ENCODE assay signal across 8 mouse cellular contexts in genomic region chr16:96044096-96044495, GRCm38 (mm10). TPM values are rescaled to one million over a fixed set of nuclear protein-coding genes. Genes with fewer than 3 reads are reported as not detected.
A peak's percentile ranks its signal among the peaks of the same experiment; 100 is the strongest.
DNase-seq lines count a peak whose midpoint lies in the region; ATAC-seq lines count a peak whose summit lies in the region.

No protein-coding gene starts in this region.

- peak; percentile 20 for DNase-seq in layer of hippocampus, postnatal 10 days (ENCODE audit: low spot score in 2 of 2)
- DNase-seq in layer of hippocampus, adult 9-11 months = no peak
- DNase-seq in MN1 (ENCODE audit: low spot score) = peak; percentile 46
- DNase-seq in c-Kit-positive CD71-positive TER-119-negative erythroid progenitor cells, embryonic 14.5 days (ENCODE audit: low read depth) = peak; percentile 27
- DNase-seq in heart, adult 9 months (ENCODE audit: low spot score in 2 of 2) = peak; percentile 9 to 52
- peak; percentile 49 for DNase-seq in lung, postnatal 14 days
- no peak for DNase-seq in frontal cortex, postnatal 10 days (ENCODE audit: low spot score in 2 of 2)

- no peak for ATAC-seq in megakaryocyte-erythroid progenitor cell, adult 5-6 weeks (replicated peaks; ENCODE audit: low FRiP score, low TSS enrichment, poor library complexity, severe bottlenecking)

RNA-seq across cellular contexts. Expression of gene Brwd1, which starts 38.2 kb away (rescaled TPM):
- 100 to 1,000 TPM; 101 to 152 TPM for total RNA-seq in layer of hippocampus, postnatal 10 days (2021)
- total RNA-seq in megakaryocyte-erythroid progenitor cell, adult 5-6 weeks (2014; fragmentation: Nextera tagmentation) = 66.3 and 76.7 TPM in 2 replicates
- total RNA-seq in megakaryocyte-erythroid progenitor cell, adult 5-6 weeks (2017) = 56.5 and 66.8 TPM in 2 replicates

RNA-seq across cellular contexts. Expression of gene Psmg1, which starts 53.3 kb away (rescaled TPM):
- total RNA-seq in layer of hippocampus, postnatal 10 days (2021) = 10 to 100 TPM; 20.1 to 23.3 TPM
- 79.9 and 88.8 TPM in 2 replicates for total RNA-seq in megakaryocyte-erythroid progenitor cell, adult 5-6 weeks (2014; fragmentation: Nextera tagmentation)
- total RNA-seq in megakaryocyte-erythroid progenitor cell, adult 5-6 weeks (2017) = 61.7 and 78.0 TPM in 2 replicates

Comparison
In these comparisons a context has a peak if more than half of its experiments do, and no peak if none do; other contexts are left out.
1. DNase-seq: peak in layer of hippocampus, postnatal 10 days (2 of 2), MN1 (single experiment), c-Kit-positive CD71-positive TER-119-negative erythroid progenitor cells, embryonic 14.5 days (single experiment), heart, adult 9 months (2 of 2) and lung, postnatal 14 days (single experiment); none in layer of hippocampus, adult 9-11 months (single experiment) and frontal cortex, postnatal 10 days (0 of 2).